Mouse (Mus musculus): ENCODE measurements at regions not wholly inside any gene's neighbourhood (a gene's known extent, or its start where the extent isn't known, plus 50 kb on each side); places are given as distances from the start of the nearest gene placed in this dataset.

GRCm38 (mm10) chr5:133505661-133506060 is 593.9 kb upstream of the Castor2 start:
- DNase-seq: no peak

- DNase-seq: peak in 1 of 2 experiments; percentile 17
Observed at GRCm38 (mm10) chr5:133487806-133488290, 611.7 kb upstream of the Castor2 start.

GRCm38 (mm10) chr5:133482291-133483086 is 617.0 kb upstream of the Castor2 start:
- DNase-seq: no peak

- no peak for DNase-seq
Observed at GRCm38 (mm10) chr5:133479205-133479604, 620.3 kb upstream of the Castor2 start.

- no peak for DNase-seq
Observed at GRCm38 (mm10) chr5:133453349-133454049, 646.0 kb upstream of the Castor2 start.

GRCm38 (mm10) chr5:133449926-133450325 is 649.6 kb upstream of the Castor2 start:
- no peak for DNase-seq

GRCm38 (mm10) chr5:133400826-133401225 is 698.7 kb upstream of the Castor2 start:
- no peak for DNase-seq

- DNase-seq: no peak
Observed at GRCm38 (mm10) chr5:133389896-133390295, 709.6 kb upstream of the Castor2 start.

- DNase-seq: no peak
Observed at GRCm38 (mm10) chr5:133389023-133389840, 710.3 kb upstream of the Castor2 start.

- no peak for DNase-seq
Observed at GRCm38 (mm10) chr5:133385374-133386349, 713.8 kb upstream of the Castor2 start.

GRCm38 (mm10) chr5:133365771-133366170 is 733.7 kb upstream of the Castor2 start:
- no peak for DNase-seq

GRCm38 (mm10) chr5:133347516-133347915 is 752.0 kb upstream of the Castor2 start:
- DNase-seq: no peak

- no peak for DNase-seq
Observed at GRCm38 (mm10) chr5:133341973-133342372, 757.5 kb upstream of the Castor2 start.

GRCm38 (mm10) chr5:133320626-133321025 is 777.5 kb upstream of the Auts2 start:
- DNase-seq: no peak

- no peak for DNase-seq
Observed at GRCm38 (mm10) chr5:133320206-133320605, 777.1 kb upstream of the Auts2 start.

- DNase-seq: no peak
Observed at GRCm38 (mm10) chr5:133314031-133314430, 770.9 kb upstream of the Auts2 start.

GRCm38 (mm10) chr5:133310979-133311890 is 768.1 kb upstream of the Auts2 start:
- no peak for DNase-seq

- no peak for DNase-seq
Observed at GRCm38 (mm10) chr5:133267887-133268286, 724.7 kb upstream of the Auts2 start.

GRCm38 (mm10) chr5:133267356-133267755 is 724.2 kb upstream of the Auts2 start:
- DNase-seq: no peak

GRCm38 (mm10) chr5:133264976-133265375 is 721.8 kb upstream of the Auts2 start:
- DNase-seq: no peak

GRCm38 (mm10) chr5:133218801-133219200 is 675.7 kb upstream of the Auts2 start:
- DNase-seq: no peak

Data from kidney, postnatal 25 days (tissue).